Mouse (Mus musculus): ENCODE measurements around the gene Syn3.
"Not testable (repeated sequence)": the region's sequence is repeated elsewhere in the genome, so short reads cannot be mapped to it uniquely, and the experiment has no call there.

The Syn3 gene

GRCm38 (mm10) chr10:86498673-86499391, at the start of gene Syn3:
Gene Syn3 (minus strand): TSS chr10:86498896.
- no peak for DNase-seq (ENCODE audit: extremely low read depth, low read depth, low spot score)

DNA sequence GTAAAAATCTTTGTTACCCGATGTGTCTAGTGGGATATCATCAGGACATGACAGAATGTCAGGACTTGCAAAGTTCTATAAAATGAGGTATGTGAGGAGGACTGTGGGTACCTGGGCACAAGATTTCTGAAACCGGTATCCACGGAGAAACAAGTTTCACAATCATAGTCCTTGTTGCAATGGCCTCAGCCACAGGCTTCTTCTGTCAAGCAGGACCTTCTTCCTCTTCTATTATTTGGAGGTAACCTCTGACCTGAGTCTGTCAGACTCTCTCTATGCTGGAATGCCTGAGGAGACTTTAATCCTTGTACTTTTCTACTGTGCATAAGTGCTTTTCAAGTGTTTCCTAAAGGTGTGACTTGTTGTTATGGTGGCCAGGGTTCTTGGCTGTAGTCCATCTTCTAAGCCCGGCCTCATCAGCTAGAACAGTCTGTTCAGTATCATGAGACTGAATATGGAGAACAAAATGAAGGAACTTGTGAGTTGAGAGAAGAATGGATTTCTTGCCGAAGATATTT, 27.7 kb upstream of the Syn3 start:
- not testable (repeated sequence) for DNase-seq (ENCODE audit: extremely low read depth, low read depth, low spot score)

GRCm38 (mm10) chr10:86513801-86514200, 15.1 kb upstream of the Syn3 start:
- no peak for DNase-seq (ENCODE audit: extremely low read depth, low read depth, low spot score)

DNA sequence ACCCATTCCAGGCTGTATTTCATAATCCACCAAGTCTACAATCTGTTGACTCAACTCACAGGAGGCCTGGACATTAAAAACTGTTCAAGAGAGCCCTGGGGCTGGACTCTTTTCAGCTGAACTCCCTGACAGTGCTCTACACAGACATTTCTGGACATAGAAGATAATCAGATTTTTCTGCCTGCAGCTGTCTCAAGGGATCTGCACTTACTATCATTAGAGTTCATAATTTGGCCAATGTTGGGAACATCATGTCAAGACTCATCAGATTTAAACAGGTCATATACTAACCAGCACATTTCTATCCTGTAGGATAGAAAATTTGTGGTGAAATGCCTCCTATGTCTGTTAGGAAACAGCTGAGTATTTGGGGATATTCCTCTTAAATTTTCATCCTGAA, 12.2 kb upstream of the Syn3 start:
- no peak for DNase-seq (ENCODE audit: extremely low read depth, low read depth, low spot score)

DNA sequence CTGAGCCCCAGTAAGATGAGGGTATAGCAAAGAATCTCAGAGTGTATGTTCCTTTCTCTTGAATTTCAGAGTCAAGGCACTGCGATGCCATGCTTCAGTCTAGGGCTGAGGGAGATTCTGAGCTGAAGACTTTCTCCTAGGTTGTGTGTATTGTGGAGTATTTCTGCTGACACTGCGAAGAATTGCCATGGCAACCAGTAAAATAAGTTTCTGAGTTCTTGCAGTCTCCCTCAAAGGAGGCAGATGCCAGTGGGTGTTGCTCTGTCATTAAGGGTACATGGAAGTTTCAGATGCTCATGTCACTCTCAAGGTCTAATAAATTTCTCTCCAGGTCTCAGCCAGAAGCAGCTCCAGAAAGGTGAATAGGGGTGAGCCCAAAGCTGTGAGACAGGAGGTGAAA, 3.4 kb upstream of the Syn3 start:
- no peak for DNase-seq (ENCODE audit: extremely low read depth, low read depth, low spot score)

GRCm38 (mm10) chr10:86498051-86498672, 534 bp downstream of the Syn3 start:
- no peak for DNase-seq (ENCODE audit: extremely low read depth, low read depth, low spot score)

GRCm38 (mm10) chr10:86495851-86496250, 2.8 kb downstream of the Syn3 start:
- DNase-seq (ENCODE audit: extremely low read depth, low read depth, low spot score): no peak

GRCm38 (mm10) chr10:86493140-86493539, 5.6 kb downstream of the Syn3 start:
- DNase-seq (ENCODE audit: extremely low read depth, low read depth, low spot score): no peak

DNA sequence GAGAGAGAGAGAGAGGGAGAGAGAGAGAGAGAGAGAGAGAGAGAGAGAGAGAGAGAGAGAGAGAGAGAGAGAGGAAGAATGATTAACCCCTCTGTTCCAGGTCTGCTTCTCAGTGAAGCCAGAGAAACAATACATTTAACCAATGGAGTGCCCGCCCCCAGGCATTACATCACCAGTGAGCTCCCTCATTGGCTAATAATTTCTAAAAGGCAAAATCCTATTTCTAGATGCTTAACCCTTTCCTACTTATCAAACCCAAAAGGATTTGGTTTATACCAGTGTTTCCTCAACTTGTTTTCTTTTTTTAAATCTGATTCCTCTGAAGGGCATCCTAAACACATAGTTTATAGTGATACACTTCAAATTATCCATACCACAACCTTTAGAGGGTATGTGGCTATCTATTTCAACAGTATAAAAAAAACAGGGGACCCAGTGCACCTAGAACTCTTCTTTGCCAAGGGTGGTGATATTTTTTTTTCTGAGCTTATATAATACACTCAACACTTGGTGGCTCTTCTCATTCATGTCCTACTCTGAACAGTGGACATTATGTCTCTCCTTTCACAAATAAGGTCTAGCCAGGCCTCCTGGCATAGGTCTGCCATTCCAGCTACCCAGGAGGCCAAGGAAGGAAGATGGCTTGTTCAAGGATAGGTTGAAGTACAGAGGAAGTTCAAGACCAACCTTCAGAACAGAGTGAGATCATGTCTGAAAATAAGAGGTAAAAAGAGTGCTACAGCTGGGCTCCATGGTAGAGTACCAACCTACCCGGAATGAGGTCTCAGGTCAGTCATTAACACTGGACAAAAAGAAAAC, 6.4 kb downstream of the Syn3 start:
- DNase-seq (ENCODE audit: extremely low read depth, low read depth, low spot score): no peak

DNA sequence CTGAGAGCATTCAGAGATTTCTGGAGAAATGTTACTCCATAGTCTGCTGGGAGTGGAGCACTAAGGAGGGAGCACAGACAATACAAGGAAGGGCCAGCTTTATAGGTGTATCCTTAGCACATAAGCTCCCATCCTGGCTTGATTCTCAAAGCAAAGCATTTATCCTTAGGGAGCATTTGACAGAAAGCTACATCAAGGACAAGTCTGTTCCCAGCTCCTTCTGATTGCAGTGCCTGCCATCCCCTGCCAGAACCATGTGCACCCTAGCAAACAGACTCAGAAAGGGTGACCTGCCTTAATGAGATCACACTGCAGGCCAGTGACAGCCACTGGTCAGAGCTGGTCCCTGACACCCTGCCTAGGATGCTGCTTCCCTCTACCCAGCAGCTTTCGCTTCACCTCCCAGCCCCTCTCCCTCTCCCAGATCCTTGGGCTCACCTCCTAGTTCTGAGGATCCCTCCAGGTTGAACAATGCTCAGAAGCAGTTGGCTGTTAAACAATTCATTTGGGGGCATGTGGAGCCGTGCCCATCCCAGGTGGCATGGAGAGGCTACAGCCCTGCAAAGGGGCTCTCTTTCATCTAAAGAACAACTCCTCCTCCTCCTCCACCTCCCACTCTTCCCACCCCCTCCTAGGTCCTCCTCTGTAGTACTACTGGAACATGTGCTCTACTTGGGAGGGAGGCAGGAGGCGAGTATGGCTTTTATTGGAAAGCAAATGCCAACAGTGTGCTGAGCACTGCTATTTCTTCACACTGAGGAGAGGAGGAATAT, 7.2 kb downstream of the Syn3 start:
- no peak for DNase-seq (ENCODE audit: extremely low read depth, low read depth, low spot score)

- DNase-seq (ENCODE audit: extremely low read depth, low read depth, low spot score): no peak
Measured at GRCm38 (mm10) chr10:86488544-86488943, 10.2 kb downstream of the Syn3 start.

GRCm38 (mm10) chr10:86485971-86486370, 12.7 kb downstream of the Syn3 start:
- no peak for DNase-seq (ENCODE audit: extremely low read depth, low read depth, low spot score)

GRCm38 (mm10) chr10:86483968-86484367, 14.7 kb downstream of the Syn3 start:
- DNase-seq (ENCODE audit: extremely low read depth, low read depth, low spot score): no peak

GRCm38 (mm10) chr10:86482496-86482895, 16.2 kb downstream of the Syn3 start:
- no peak for DNase-seq (ENCODE audit: extremely low read depth, low read depth, low spot score)

DNA sequence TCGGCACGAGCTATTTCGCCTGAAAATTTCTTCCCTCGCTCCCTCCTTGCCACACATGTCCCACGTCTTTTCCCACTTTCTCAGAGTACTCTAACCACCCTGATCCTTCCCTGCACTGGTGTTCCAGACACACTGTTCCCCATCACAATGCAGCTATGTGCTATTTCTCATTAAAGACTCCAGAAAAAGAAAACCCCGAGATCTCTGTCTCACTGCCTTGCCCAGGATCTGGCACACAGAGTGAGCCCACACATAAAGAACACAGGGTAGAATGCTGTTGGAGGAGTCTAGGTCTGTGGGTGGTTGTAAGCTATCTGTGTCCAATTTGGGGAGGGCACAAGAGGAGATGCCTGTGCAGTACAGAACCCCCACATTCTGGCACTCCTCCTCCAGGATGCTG, 18.0 kb downstream of the Syn3 start:
- no peak for DNase-seq (ENCODE audit: extremely low read depth, low read depth, low spot score)

- no peak for DNase-seq (ENCODE audit: extremely low read depth, low read depth, low spot score)
Measured at GRCm38 (mm10) chr10:86479718-86480121, 19.0 kb downstream of the Syn3 start.

DNA sequence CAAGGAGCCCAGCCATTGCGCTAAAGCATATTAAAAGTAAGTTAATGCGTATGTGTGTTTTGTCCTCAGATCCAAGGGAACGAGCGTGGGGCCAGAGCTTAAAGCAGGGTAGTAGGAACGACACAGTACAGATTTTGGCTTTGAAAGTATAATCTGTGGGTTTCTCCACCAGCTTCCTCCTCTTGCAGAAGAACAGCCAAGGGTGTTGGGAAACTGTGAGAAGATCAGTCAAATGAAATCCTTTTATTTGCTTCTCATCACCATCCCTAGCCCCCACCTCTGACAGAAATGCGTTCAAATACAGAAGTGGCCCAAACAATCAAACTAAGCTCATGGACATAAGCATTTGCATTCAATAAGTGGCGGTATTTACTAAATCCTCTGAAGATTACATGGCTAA, 22.0 kb downstream of the Syn3 start:
- no peak for DNase-seq (ENCODE audit: extremely low read depth, low read depth, low spot score)

DNA sequence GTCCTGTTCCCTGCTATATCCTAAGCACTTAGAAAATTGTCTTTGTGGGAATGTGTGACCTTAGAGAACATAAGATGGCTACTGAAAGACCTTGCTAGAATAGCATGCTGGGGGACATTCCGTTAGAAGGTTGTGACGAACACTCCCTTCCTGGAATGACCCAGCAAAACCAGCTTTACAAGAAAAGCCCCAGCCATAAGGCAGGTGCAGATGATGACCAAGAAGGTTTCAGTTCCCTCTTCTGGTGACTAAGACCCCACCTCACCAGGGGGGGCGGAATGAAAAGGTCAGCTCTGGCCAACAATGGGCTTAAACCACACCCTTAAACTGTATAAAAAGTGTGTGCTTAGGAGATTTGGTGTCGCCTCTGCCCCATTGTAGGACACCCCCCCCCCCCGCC, 23.4 kb downstream of the Syn3 start:
- DNase-seq (ENCODE audit: extremely low read depth, low read depth, low spot score): no peak

GRCm38 (mm10) chr10:86474176-86475154, 24.2 kb downstream of the Syn3 start:
- no peak for DNase-seq (ENCODE audit: extremely low read depth, low read depth, low spot score)

GRCm38 (mm10) chr10:86473637-86474154, 25.0 kb downstream of the Syn3 start:
- no peak for DNase-seq (ENCODE audit: extremely low read depth, low read depth, low spot score)
